ENCODE assay signal across 9 mouse cellular contexts in genomic region chr13:9011596-9012350, GRCm38 (mm10). TPM values are rescaled to one million over a fixed set of nuclear protein-coding genes. Genes with fewer than 3 reads are reported as not detected.
A peak's percentile ranks its signal among the peaks of the same experiment; 100 is the strongest.
DNase-seq lines count a peak whose midpoint lies in the region; ATAC-seq and TF ChIP-seq lines count a peak whose summit lies in the region.
"Had no signal": no experiment of that assay in that cellular context is flagged by ENCODE, and none has a peak within 500 bp of the region (broad histone marks: within the 10 kb centered on the region; RNA-seq: fewer than 3 reads in every experiment).

No protein-coding gene starts in this region.

- TF ChIP-seq EP300 in stomach, postnatal 0 days (optimal IDR thresholded peaks at IDR 0.05), result no peak

- no peak overlapping the region for H3K27ac ChIP-seq in heart, embryonic 11.5 days (ENCODE audit: low read depth, low read length)
- H3K27ac ChIP-seq in stomach, postnatal 0 days (replicated peaks), result no peak overlapping the region

- DNase-seq in frontal cortex, postnatal 25 days (ENCODE audit: low spot score in 2 of 2), result no peak
- peak; percentile 46 for DNase-seq in Muller cell, postnatal 12 days (ENCODE audit: inconsistent ontology term)
- peak; percentile 60 to 83 for DNase-seq in cerebellum, postnatal 14 days
- DNase-seq in layer of hippocampus, postnatal 10 days (ENCODE audit: low spot score in 2 of 2), result peak; percentile 33 to 66
- DNase-seq in stomach, postnatal 0 days (ENCODE audit: low spot score), result peak; percentile 66

- no peaks in the 10 kb centered on the region for H3K27me3 ChIP-seq in heart, embryonic 11.5 days (ENCODE audit: control insufficient read depth, insufficient read depth, low read length)
- H3K27me3 ChIP-seq in stomach, postnatal 0 days (ENCODE audit: control insufficient read depth, insufficient read depth, low read length), result no peaks in the 10 kb centered on the region
- H3K27me3 ChIP-seq: megakaryocyte, embryonic 14.5 days had no signal

- H3K9me3 ChIP-seq in heart, embryonic 11.5 days (replicated peaks; ENCODE audit: control insufficient read depth, low read length), result no peaks in the 10 kb centered on the region
- no peaks in the 10 kb centered on the region for H3K9me3 ChIP-seq in stomach, postnatal 0 days (ENCODE audit: control insufficient read depth, low read length)

- H3K36me3 ChIP-seq in heart, embryonic 11.5 days (ENCODE audit: control insufficient read depth, insufficient read depth, low read length), result no peaks in the 10 kb centered on the region
- H3K36me3 ChIP-seq in stomach, postnatal 0 days (ENCODE audit: control insufficient read depth, insufficient read depth, low read length), result no peaks in the 10 kb centered on the region

- WGBS in heart, embryonic 11.5 days (ENCODE audit: insufficient replicate concordance), result 64% methylated on average over 12 of the region's 12 CpGs
- 62% methylated on average over 12 of the region's 12 CpGs for WGBS in stomach, postnatal 0 days

- H3K9ac ChIP-seq in heart, embryonic 11.5 days (ENCODE audit: low read depth, low read length), result no peak overlapping the region
- no peak overlapping the region for H3K9ac ChIP-seq in stomach, postnatal 0 days (ENCODE audit: low read length)

- peak; percentile 79; the same call in 1 of the 2 replicates for ATAC-seq in frontal cortex, adult (ENCODE audit: low TSS enrichment)
- peak; percentile 92 for ATAC-seq in heart, embryonic 11.5 days (replicated peaks; ENCODE audit: insufficient number of reproducible peaks, low FRiP score, low TSS enrichment)
- ATAC-seq in megakaryocyte-erythroid progenitor cell, adult 5-6 weeks (replicated peaks; ENCODE audit: low FRiP score, low TSS enrichment, poor library complexity, severe bottlenecking), result peak; percentile 92
- peak; percentile 76 for ATAC-seq in stomach, postnatal 0 days (ENCODE audit: low FRiP score, low TSS enrichment)

- no peaks in the 10 kb centered on the region for H3K4me1 ChIP-seq in heart, embryonic 11.5 days (ENCODE audit: control insufficient read depth, insufficient read depth, low read length)
- H3K4me1 ChIP-seq in stomach, postnatal 0 days (replicated peaks; ENCODE audit: control insufficient read depth, insufficient read depth), result no peaks in the 10 kb centered on the region

- H3K4me3 ChIP-seq in heart, embryonic 11.5 days (ENCODE audit: low read depth, low read length), result no peak overlapping the region
- H3K4me3 ChIP-seq in stomach, postnatal 0 days (ENCODE audit: low read depth, low read length), result no peak overlapping the region
- H3K4me3 ChIP-seq: megakaryocyte, embryonic 14.5 days had no signal

- H3K4me2 ChIP-seq in heart, embryonic 11.5 days, result no peak overlapping the region
- H3K4me2 ChIP-seq in stomach, postnatal 0 days (replicated peaks; ENCODE audit: low read depth), result no peak overlapping the region

- no peak for TF ChIP-seq CTCF in stomach, postnatal 0 days (IDR thresholded peaks at IDR 0.05; ENCODE audit: low read depth)

RNA-seq across cellular contexts. Expression of gene Gtpbp4, which starts 15.9 kb away (rescaled TPM):
- 57.5 and 59.3 TPM in 2 replicates for polyA plus RNA-seq in heart, embryonic 11.5 days (2014; fragmentation: Nextera tagmentation; extraction: Ambion mirVana)
- 10 to 100 TPM; 43.2 to 43.4 TPM for total RNA-seq in layer of hippocampus, postnatal 10 days (2021)
- 91.9 and 100 TPM in 2 replicates for total RNA-seq in megakaryocyte-erythroid progenitor cell, adult 5-6 weeks (2014; fragmentation: Nextera tagmentation)
- 177 and 213 TPM in 2 replicates for total RNA-seq in megakaryocyte-erythroid progenitor cell, adult 5-6 weeks (2017)
- polyA plus RNA-seq in stomach, postnatal 0 days (2015; fragmentation: Nextera tagmentation; extraction: Ambion mirVana), result 43.5 and 50.0 TPM in 2 replicates

RNA-seq across cellular contexts. Expression of gene Idi2, which starts 59.1 kb away (rescaled TPM):
- 0.07 and 0.18 TPM in 2 replicates for polyA plus RNA-seq in heart, embryonic 11.5 days (2014; fragmentation: Nextera tagmentation; extraction: Ambion mirVana)
- not detected for total RNA-seq in layer of hippocampus, postnatal 10 days (2021)
- total RNA-seq in megakaryocyte-erythroid progenitor cell, adult 5-6 weeks (2014; fragmentation: Nextera tagmentation), result 0.66 TPM in 1 of 2 replicates, not detected in the other
- total RNA-seq in megakaryocyte-erythroid progenitor cell, adult 5-6 weeks (2017), result 1.5 TPM in 1 of 2 replicates, not detected in the other
- polyA plus RNA-seq in stomach, postnatal 0 days (2015; fragmentation: Nextera tagmentation; extraction: Ambion mirVana), result not detected in 2 replicates

Comparison
In these comparisons a context has a peak if more than half of its experiments do, and no peak if none do; other contexts are left out.
1. DNase-seq: peak in Muller cell, postnatal 12 days (single experiment), cerebellum, postnatal 14 days (2 of 2), layer of hippocampus, postnatal 10 days (2 of 2) and stomach, postnatal 0 days (single experiment); none in frontal cortex, postnatal 25 days (0 of 2).
2. Peak in every context shown above with its lines, with median percentiles within 50 percentile points of each other: ATAC-seq.